Mouse (Mus musculus) granulocyte monocyte progenitor cell, adult 5-6 weeks (primary cell): ENCODE measurements around the gene Pcp4l1. TPM values are rescaled to one million over a fixed set of nuclear protein-coding genes. Genes with fewer than 3 reads are reported as not detected.
"Not testable (repeated sequence)": the region's sequence is repeated elsewhere in the genome, so short reads cannot be mapped to it uniquely, and the experiment has no call there.

Source experiments
- ATAC-seq: replicated peaks from 2 replicates; pipeline ENCODE4 v1.8.0; 2016; ENCODE audit warnings: mild to moderate bottlenecking, moderate TSS enrichment, inconsistent platforms; ENCODE audit not compliant: poor library complexity, severe bottlenecking
- total RNA-seq, 2 experiments: library from RNA; stranded (forward) in 1 of 2; stranded (reverse) in 1 of 2; fragments of 200-712, 200-1000 nt in 1 of 2; fragments of >200 nt in 1 of 2; fragmentation: Nextera tagmentation in 1 of 2; gene quantifications; 2 replicates each; pipeline ENCODE4 v1.2.3; 2014 to 2017

The Pcp4l1 gene
- total RNA-seq, 2 experiments from 2014 or later, result 11.8 to 13.7 TPM

GRCm38 (mm10) chr1:171151966-171152365, 44.1 kb downstream of the Pcp4l1 start:
- no peak for ATAC-seq

- ATAC-seq, result no peak
Measured at GRCm38 (mm10) chr1:171150838-171151391, 45.2 kb downstream of the Pcp4l1 start.

DNA sequence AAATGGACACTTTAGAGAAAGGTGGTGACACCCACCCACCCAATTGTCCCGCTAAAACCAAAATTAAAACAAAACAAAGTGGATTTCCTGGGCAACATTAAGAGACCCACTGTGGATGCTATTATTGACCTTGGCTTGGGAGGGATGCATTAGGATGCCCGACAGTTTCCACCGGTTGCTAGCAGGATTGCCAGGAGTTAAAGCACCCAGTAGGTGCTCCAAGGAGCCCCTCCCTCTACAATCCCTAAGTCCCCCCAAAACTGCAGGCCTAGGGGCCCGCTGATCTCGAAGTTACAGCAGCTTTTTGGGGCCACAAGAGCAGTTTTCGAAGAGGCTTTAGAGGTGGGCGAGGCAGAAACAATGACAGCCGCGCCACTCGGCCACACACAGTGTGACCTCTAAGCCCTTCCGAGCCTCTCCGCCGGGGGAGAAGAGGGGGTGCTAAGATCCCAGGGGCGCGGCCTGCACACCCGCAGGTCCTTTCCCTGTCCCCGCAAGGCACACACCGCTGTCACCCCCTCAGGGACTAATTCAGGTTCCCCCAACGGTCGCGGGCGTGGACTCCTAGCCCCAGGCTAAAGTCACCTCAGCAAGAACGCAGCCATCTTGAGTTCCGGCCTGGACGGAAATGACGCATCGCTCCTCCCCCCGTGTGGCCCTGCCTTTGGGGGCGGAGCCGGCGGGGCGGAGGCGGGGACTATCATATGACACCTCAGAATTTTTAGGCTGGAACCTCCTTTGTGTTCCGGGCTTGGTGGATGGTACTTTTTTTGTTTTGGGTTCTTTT, 45.9 kb downstream of the Pcp4l1 start, which contains the start of the genes Sdhc and Mpz:
TSS of gene Sdhc (minus strand) at position 630 of the 787 bp plus-strand sequence.
TSS of gene Mpz (plus strand) at position 738 of the 787 bp plus-strand sequence.
- peak; percentile 99 for ATAC-seq

DNA sequence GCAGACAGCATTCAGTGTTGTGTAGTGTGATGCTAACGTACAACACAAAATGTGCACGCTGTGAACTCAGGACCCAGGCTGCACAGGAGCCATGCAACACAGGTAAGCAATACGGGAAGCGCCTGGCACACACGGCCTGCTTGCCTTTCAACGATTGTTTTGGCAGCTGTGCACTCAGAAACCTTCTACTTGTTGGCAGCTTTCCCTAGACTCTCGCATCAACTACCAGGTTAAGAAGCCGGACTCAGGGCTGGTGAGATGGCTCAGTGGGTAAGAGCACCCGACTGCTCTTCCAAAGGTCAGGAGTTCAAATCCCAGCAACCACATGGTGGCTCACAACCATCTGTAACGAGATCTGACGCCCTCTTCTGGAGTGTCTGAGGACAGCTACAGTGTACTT, 53.1 kb downstream of the Pcp4l1 start:
- not testable (repeated sequence) for ATAC-seq

DNA sequence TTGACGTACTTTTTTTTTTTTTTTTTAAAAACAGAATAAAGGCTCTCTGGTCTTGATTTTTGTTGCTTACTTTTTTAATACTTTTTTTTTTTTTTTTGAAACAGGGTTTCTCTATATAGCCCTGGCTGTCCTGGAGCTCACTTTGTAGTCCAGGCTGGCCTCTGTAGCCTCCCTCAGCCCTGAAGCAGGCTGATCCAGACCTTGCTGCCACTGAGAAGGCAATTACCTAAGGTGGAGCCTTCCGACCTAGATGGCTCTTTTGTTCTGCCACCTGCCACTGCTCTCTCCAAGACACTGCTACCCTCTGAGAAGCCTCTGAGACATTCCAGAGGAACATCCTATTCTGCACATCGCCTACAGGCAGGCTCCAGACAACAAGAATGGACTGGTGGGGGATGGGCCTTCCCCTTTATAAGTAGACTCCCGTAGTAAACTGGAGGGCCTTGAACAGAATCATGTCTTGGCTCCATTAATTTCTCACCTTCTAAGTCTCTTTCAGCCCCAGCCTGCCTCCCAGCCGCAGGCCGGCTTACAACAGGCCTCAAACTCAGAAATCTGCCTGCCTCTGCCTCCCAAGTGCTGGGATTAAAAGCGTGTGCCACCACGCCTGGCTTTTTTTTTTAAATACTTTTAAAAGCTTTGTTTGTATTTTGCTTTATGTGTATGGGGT, 58.4 kb downstream of the Pcp4l1 start:
- not testable (repeated sequence) for ATAC-seq

- no peak for ATAC-seq
Measured at GRCm38 (mm10) chr1:171135600-171135999, 60.5 kb downstream of the Pcp4l1 start.

DNA sequence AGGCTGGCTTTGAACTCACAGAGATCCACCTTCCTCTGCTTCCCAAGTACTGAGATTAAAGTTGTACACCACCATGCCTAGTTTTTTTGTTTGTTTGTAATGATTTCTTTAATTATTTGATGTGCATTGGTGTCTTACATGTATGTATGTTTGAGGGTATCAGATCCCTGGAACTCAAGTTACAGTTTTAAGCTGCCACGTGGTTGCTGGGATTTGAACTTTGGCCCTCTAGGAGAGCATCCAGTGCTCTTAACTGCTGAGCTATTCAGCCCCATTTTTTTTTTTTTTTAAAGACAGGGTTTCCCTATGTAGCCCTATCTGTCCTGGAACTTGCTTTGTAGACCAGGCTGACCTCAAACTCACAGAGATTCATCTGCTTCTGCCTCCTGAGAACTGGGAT, 65.1 kb downstream of the Pcp4l1 start:
- ATAC-seq, result no peak

GRCm38 (mm10) chr1:171129251-171129650, 66.8 kb downstream of the Pcp4l1 start:
- ATAC-seq, result no peak

DNA sequence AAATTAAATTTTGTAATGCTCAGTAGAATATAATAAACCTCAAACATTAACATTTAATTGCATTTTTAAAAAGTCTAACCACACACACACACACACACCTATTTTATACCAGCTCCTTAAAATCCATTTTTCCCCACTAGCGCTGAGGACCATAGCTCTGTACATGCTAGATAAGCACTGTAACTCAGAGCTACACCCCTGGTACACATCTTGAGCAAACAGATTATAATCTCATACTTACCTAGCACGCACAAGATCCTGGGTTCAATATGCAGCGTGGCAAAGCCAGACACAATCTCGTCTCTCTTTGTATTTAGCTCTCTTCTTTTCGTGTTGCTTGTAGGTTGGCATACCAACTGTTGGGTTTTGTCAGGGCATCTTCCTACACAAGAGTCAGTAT, 71.7 kb downstream of the Pcp4l1 start:
- ATAC-seq, result no peak

Other genes starting within 250 kb of the Pcp4l1 start
- gene Fcgr2b, start 219.7 kb downstream of the Pcp4l1 start, total RNA-seq (2014; fragmentation: Nextera tagmentation), result 106 and 115 TPM in 2 replicates
- gene Fcgr2b, start 219.7 kb downstream of the Pcp4l1 start, total RNA-seq (2017), result 106 and 143 TPM in 2 replicates
- gene Fcgr4, start 177.3 kb downstream of the Pcp4l1 start, total RNA-seq (2014; fragmentation: Nextera tagmentation), result 0.58 and 2.9 TPM in 2 replicates
- gene Fcgr4, start 177.3 kb downstream of the Pcp4l1 start, total RNA-seq (2017), result 3.1 and 3.5 TPM in 2 replicates
- 274 and 310 TPM in 2 replicates for gene Fcgr3, start 131.3 kb downstream of the Pcp4l1 start, total RNA-seq (2014; fragmentation: Nextera tagmentation)
- gene Fcgr3, start 131.3 kb downstream of the Pcp4l1 start, total RNA-seq (2017), result 498 and 520 TPM in 2 replicates
- gene Cfap126, start 82.3 kb downstream of the Pcp4l1 start, total RNA-seq (2014; fragmentation: Nextera tagmentation), result 1.7 and 3.8 TPM in 2 replicates
- 0.47 and 1.5 TPM in 2 replicates for gene Cfap126, start 82.3 kb downstream of the Pcp4l1 start, total RNA-seq (2017)
- 119 and 151 TPM in 2 replicates for gene Sdhc, start 45.7 kb downstream of the Pcp4l1 start, total RNA-seq (2014; fragmentation: Nextera tagmentation)
- gene Sdhc, start 45.7 kb downstream of the Pcp4l1 start, total RNA-seq (2017), result 110 and 112 TPM in 2 replicates
- 2.0 TPM in 1 of 2 replicates, not detected in the other for gene Mpz, start 45.6 kb downstream of the Pcp4l1 start, total RNA-seq (2014; fragmentation: Nextera tagmentation)
- not detected in 2 replicates for gene Mpz, start 45.6 kb downstream of the Pcp4l1 start, total RNA-seq (2017)
- not detected in 2 replicates for gene Nr1i3, start 17.7 kb upstream of the Pcp4l1 start, total RNA-seq (2014; fragmentation: Nextera tagmentation)
- 0.10 and 0.17 TPM in 2 replicates for gene Nr1i3, start 17.7 kb upstream of the Pcp4l1 start, total RNA-seq (2017)
- gene Tomm40l, start 26.2 kb upstream of the Pcp4l1 start, total RNA-seq (2014; fragmentation: Nextera tagmentation), result 30.1 and 30.3 TPM in 2 replicates
- 20.7 and 21.2 TPM in 2 replicates for gene Tomm40l, start 26.2 kb upstream of the Pcp4l1 start, total RNA-seq (2017)
- 4.5 and 6.9 TPM in 2 replicates for gene Apoa2, start 28.8 kb upstream of the Pcp4l1 start, total RNA-seq (2014; fragmentation: Nextera tagmentation)
- gene Apoa2, start 28.8 kb upstream of the Pcp4l1 start, total RNA-seq (2017), result 3.7 and 8.0 TPM in 2 replicates
- gene Fcer1g, start 38.1 kb upstream of the Pcp4l1 start, total RNA-seq (2014; fragmentation: Nextera tagmentation), result 327 and 359 TPM in 2 replicates
- gene Fcer1g, start 38.1 kb upstream of the Pcp4l1 start, total RNA-seq (2017), result 143 and 171 TPM in 2 replicates
- not detected in 2 replicates for gene Adamts4, start 54.2 kb upstream of the Pcp4l1 start, total RNA-seq (2014; fragmentation: Nextera tagmentation)
- not detected in 2 replicates for gene Adamts4, start 54.2 kb upstream of the Pcp4l1 start, total RNA-seq (2017)
- 270 and 271 TPM in 2 replicates for gene Ndufs2, start 55.1 kb upstream of the Pcp4l1 start, total RNA-seq (2014; fragmentation: Nextera tagmentation)
- 358 and 391 TPM in 2 replicates for gene Ndufs2, start 55.1 kb upstream of the Pcp4l1 start, total RNA-seq (2017)
- 24.7 and 25.6 TPM in 2 replicates for gene B4galt3, start 74.1 kb upstream of the Pcp4l1 start, total RNA-seq (2014; fragmentation: Nextera tagmentation)
- gene B4galt3, start 74.1 kb upstream of the Pcp4l1 start, total RNA-seq (2017), result 14.7 and 19.0 TPM in 2 replicates
- 22.5 and 37.6 TPM in 2 replicates for gene Ppox, start 84.9 kb upstream of the Pcp4l1 start, total RNA-seq (2014; fragmentation: Nextera tagmentation)
- 16.8 and 25.3 TPM in 2 replicates for gene Ppox, start 84.9 kb upstream of the Pcp4l1 start, total RNA-seq (2017)
- gene Usp21, start 91.7 kb upstream of the Pcp4l1 start, total RNA-seq (2014; fragmentation: Nextera tagmentation), result 34.7 and 37.6 TPM in 2 replicates
- gene Usp21, start 91.7 kb upstream of the Pcp4l1 start, total RNA-seq (2017), result 20.0 and 22.8 TPM in 2 replicates
- 142 and 143 TPM in 2 replicates for gene Ufc1, start 98.8 kb upstream of the Pcp4l1 start, total RNA-seq (2014; fragmentation: Nextera tagmentation)
- gene Ufc1, start 98.8 kb upstream of the Pcp4l1 start, total RNA-seq (2017), result 108 and 113 TPM in 2 replicates
- 16.4 and 17.1 TPM in 2 replicates for gene Dedd, start 132.9 kb upstream of the Pcp4l1 start, total RNA-seq (2014; fragmentation: Nextera tagmentation)
- 12.9 and 16.8 TPM in 2 replicates for gene Dedd, start 132.9 kb upstream of the Pcp4l1 start, total RNA-seq (2017)
- 28.1 and 30.3 TPM in 2 replicates for gene Nit1, start 149.4 kb upstream of the Pcp4l1 start, total RNA-seq (2014; fragmentation: Nextera tagmentation)
- gene Nit1, start 149.4 kb upstream of the Pcp4l1 start, total RNA-seq (2017), result 24.6 and 33.8 TPM in 2 replicates
- gene Pfdn2, start 149.4 kb upstream of the Pcp4l1 start, total RNA-seq (2014; fragmentation: Nextera tagmentation), result 35.6 and 62.6 TPM in 2 replicates
- 15.2 and 28.0 TPM in 2 replicates for gene Pfdn2, start 149.4 kb upstream of the Pcp4l1 start, total RNA-seq (2017)
- not detected in 2 replicates for gene Klhdc9, start 164.5 kb upstream of the Pcp4l1 start, total RNA-seq (2014; fragmentation: Nextera tagmentation)
- 0.52 and 0.77 TPM in 2 replicates for gene Klhdc9, start 164.5 kb upstream of the Pcp4l1 start, total RNA-seq (2017)
- gene Nectin4, start 173.8 kb upstream of the Pcp4l1 start, total RNA-seq (2014; fragmentation: Nextera tagmentation), result 1.5 and 2.4 TPM in 2 replicates
- gene Nectin4, start 173.8 kb upstream of the Pcp4l1 start, total RNA-seq (2017), result 0.99 and 1.6 TPM in 2 replicates
- 47.2 and 53.5 TPM in 2 replicates for gene Arhgap30, start 192.7 kb upstream of the Pcp4l1 start, total RNA-seq (2014; fragmentation: Nextera tagmentation)
- gene Arhgap30, start 192.7 kb upstream of the Pcp4l1 start, total RNA-seq (2017), result 63.0 and 67.1 TPM in 2 replicates
- gene Usf1, start 215.0 kb upstream of the Pcp4l1 start, total RNA-seq (2014; fragmentation: Nextera tagmentation), result 51.3 and 64.2 TPM in 2 replicates
- gene Usf1, start 215.0 kb upstream of the Pcp4l1 start, total RNA-seq (2017), result 71.0 and 71.5 TPM in 2 replicates
- 10.1 and 14.9 TPM in 2 replicates for gene Tstd1, start 222.6 kb upstream of the Pcp4l1 start, total RNA-seq (2014; fragmentation: Nextera tagmentation)
- 3.7 TPM in 1 of 2 replicates, not detected in the other for gene Tstd1, start 222.6 kb upstream of the Pcp4l1 start, total RNA-seq (2017)
- gene F11r, start 241.3 kb upstream of the Pcp4l1 start, total RNA-seq (2014; fragmentation: Nextera tagmentation), result not detected in 2 replicates
- 5.8 TPM in 1 of 2 replicates, not detected in the other for gene F11r, start 241.3 kb upstream of the Pcp4l1 start, total RNA-seq (2017)